Mouse (Mus musculus): ENCODE data around the gene Eif4g3.

DNA sequence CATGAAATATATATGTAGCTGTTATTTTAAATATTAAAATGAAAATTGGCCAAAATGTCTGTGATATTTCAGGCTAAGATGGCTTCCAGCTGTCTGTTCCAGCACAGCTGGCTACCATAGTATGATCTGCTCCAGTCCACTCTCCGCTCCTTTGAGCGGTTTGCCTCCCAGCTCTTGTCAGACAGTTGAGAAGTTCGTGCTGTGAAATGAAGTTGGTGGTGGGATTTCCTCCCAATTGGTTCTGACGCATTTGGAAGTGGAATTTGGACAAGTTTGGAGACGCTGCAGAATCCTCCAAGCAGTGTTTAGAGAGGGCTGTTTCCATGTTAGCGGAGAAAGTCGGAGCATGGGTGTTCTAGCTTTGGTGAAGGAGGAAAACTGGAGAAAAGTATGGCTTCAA, 148.5 kb downstream of the Eif4g3 start:
- TF ChIP-seq CTCF (IDR thresholded peaks at IDR 0.05) (no peak), POLR2A (IDR thresholded peaks at IDR 0.05; ENCODE audit: insufficient read depth, low read depth, low read length) (no peak)
